Mouse (Mus musculus): Measurements from ENCODE around the gene Casp7.
"Not testable (repeated sequence)": the region's sequence is repeated elsewhere in the genome, so short reads cannot be mapped to it uniquely, and the experiment has no call there.

Casp7 gene

DNA sequence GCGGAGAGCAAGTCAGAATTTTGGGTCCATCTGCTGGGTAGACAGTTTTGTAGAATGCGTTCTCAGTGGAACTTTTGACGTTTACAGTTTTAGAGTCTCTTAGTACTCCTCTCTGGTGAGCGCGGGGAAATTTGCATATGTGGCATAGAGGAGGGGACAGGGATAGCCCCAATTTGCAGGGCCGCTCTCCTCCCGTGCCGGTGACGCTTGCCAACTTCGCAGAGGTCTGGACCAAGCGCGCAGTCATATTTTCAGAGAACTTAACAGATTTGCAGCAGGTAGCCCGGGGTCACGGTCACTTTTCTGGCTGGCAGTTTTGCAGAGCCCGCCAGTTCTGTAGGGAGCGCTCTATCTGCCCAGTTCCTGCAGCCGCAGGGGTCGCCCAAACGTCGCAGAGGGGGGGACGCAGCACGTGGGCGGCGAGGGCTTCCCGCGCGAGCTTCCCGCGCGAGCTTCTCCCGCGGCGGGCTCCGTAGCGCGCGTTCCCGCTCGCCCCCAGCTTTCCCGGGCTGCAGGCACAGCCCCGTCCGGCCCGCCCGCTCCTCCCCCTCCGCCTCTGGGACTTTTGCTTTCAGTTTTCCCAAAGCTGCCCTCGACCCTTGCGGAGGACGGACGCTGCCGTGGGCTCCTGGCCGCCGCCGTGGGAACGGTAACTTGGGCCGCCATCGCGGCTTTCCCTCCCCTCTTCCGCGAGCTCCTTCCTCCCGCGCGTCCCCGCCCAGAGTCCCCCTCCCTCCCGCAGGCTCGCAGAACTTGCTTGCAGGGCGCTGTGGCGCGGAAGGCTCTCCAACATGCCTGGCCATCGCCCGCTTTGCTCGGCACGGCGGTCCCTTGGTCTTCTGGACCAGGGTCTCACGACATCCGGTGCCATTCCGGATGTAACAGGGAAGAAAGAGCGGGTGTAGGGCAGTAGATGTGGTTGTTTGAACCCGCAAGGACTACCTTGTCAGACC is at the start of gene Casp7:
Casp7 (plus strand) TSS at position 461 of the 953 bp plus-strand sequence.
- DNase-seq (ENCODE audit: low spot score in 2 of 2), result peak; percentile 75 to 76

DNA sequence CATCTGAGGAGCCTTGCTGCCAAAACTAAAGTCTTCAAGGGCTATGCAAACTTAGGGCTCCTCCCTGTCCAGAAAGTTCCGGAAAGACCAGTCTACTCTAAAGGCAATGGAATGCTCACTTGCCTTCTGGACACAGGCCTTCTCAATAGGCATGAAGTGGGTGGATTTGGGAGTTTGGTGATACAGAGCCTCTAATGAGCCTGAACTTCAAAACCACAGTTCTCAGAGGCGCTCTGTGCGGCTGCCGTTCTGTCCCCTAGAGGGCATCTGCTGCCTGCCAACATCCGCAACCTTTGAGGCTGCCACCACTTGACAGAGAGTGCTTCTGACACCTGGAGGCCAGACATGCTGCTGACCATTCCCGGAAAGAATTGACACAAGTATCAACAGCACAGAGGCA is 47.6 kb upstream of the Casp7 start:
- DNase-seq (ENCODE audit: low spot score in 2 of 2), result no peak

DNA sequence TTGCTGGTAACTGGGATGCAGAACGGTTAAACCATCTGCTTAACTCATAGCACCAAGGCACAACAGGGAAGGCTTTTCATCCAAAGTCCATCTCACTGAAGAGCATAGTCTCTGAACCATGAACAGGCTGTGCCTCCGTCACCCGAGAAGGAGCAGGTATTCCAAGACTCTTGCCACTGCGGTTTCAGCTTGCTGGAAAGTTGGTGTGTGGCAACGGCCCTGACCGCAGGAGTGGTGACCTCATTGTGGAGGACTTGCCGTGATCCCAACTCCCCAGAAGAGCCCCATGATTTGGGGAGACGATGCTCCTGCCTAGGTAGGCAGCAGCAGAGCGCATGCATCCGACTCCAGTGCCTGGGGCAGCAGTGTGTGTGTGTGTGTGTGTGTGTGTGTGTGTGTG is 43.2 kb upstream of the Casp7 start:
- DNase-seq (ENCODE audit: low spot score in 2 of 2), result no peak

DNA sequence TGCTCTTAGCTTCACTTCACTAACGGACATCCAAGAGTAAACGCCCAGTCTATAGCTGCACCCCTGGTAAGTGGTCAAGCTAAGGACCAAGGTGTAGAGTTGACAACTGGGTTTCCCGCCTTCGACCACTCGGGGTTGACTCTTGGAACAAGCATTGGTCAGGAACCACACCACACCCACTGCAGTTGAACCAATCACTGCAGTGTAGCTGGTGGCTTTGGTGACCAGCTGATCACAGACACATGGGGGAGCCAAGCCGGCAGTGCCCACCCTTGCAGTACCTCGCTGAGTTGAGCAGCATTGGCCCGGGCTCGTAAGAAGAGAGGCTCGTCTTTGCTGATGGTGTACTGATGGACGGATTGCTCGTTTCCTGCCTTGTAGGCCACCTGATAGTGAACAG is 41.7 kb upstream of the Casp7 start:
- no peak for DNase-seq (ENCODE audit: low spot score in 2 of 2)

DNA sequence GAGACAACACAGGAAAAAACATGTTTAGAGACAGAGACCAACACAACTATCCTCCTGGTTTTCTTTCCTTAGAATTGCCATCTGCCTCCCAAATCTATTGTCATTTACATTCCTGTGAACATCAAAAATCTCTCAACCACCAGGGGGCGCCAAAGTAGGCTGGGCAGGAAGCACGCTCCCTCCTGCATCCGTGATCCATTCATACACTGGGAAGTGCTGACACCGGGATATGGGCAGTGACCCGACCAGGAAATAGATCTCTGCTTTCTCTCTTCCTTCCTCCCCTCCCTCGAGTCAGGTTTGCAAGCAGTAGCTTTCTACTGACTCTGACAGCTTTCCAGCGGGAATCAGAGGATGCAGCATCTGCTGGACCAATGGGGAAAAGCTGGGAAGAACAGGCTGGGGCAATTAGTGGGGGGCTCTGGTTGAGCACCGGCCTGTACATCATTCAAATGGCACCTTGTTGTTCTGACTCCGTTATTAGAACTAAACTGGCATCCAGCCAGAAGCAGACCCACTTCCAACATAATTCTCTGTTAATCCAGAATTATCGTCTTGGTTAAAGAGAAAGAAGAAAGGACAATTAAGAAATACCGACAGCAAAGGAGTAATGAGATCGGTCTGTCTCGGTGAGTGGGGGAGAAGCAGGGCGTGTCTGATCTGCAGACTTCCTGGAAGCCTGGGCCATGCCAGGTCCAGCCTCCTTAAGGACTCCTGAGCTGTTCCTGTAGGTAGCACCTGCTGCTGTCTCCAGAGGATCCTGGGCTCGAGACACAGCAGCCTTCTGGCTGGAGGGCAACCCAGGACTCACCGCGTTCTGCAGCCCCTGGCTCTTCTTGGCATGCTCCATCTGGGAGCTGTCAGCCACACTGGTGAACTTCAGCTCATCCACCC is 40.2 kb upstream of the Casp7 start:
- peak; percentile 44 to 58 for DNase-seq (ENCODE audit: low spot score in 2 of 2)

DNA sequence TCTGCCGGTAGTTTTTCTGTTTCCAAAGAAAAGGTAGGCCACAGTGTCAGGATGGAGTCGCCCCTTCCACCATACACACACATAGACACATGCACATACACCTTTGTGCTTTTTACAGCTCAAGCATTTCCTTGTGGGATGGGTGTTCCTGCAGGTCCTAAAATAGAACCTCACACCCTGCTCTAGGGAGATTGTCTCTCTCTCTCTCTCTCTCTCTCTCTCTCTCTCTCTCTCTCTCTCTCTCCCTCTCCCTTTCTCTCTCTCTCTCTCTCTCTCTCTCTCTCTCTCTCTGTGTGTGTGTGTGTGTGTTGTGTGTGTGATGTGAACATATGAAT is 39.6 kb upstream of the Casp7 start:
- not testable (repeated sequence) for DNase-seq (ENCODE audit: low spot score in 2 of 2)

DNA sequence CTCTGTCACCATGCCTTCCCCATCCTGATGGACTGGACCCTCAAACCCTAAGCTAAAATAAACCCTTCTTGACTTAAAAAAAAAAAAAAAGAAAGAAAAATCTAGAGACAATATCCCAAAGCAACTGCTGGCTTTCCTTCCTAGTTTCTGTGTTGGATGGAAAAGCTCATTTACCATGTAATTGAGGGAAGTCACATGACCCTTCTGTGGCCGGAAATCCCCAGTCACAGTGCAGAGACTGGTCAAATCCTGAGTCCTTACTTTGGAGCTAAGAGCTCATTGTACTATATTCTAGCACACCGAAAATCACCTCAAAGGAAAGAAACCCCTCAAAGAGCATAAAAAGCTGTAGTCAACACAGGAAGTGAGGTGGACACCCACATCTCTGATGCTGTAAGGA is 38.0 kb upstream of the Casp7 start:
- no peak for DNase-seq (ENCODE audit: low spot score in 2 of 2)

- DNase-seq (ENCODE audit: low spot score in 2 of 2), result no peak
Measured at GRCm38 (mm10) chr19:56363721-56364460, 33.0 kb upstream of the Casp7 start.

DNA sequence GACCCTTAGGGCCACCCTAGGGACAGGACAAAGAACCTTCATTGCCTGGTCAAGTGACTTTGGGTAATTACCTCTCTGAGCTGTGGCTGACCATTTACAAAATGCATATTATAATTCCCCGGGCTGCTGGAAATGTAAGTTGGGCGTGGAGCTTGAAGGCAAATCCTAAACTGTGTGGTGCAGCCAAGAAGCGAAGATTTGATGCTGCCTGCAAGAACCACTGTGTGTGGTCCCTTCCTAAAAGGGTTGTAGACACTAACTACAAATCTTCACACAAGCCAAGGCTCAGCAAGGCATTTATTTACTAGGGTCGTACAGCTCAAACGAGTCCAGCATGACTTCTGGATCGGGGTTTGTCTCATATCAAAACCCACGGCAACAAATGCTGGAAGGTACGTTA is 32.4 kb upstream of the Casp7 start:
- no peak for DNase-seq (ENCODE audit: low spot score in 2 of 2)

GRCm38 (mm10) chr19:56366168-56366567 is 30.8 kb upstream of the Casp7 start:
- no peak for DNase-seq (ENCODE audit: low spot score in 2 of 2)

DNA sequence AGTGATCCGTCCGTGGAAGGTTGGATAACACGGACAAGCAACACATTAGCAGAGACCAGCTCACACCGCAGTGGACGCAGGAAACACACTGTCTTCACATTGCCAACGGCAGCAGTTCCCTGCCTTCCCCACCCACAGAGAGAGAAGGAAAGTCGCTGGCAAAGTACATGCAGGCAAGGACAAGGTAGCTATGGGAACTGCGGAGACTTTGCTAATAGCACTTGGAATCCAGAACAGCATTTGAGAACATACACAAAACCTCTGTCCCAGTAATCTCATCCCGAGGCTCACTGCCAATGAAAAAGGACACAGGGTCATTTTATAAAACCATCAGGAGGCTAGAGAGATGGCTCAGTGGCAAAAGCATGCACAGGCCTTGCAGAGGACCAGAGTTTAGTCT is 30.3 kb upstream of the Casp7 start:
- DNase-seq (ENCODE audit: low spot score in 2 of 2), result no peak

DNA sequence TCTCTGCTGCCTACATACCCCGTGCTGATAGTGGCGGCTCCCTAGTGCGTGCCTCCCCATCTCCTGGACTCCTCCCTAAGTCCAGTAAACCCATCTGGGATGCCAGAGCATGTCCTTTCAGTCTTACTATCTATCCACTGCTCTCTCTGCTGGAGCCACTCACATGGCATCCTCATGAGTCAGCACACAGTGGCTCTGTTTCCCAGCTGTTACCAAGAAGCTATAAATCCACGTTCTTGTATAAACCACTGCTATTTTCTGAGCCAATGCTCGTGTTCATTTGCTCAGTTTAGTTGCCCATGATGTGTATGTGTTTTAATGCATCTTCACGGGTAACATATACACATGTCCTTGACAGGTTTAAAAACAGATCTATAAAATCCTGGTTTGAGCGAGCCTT is 29.2 kb upstream of the Casp7 start:
- no peak for DNase-seq (ENCODE audit: low spot score in 2 of 2)

- no peak for DNase-seq (ENCODE audit: low spot score in 2 of 2)
Measured at GRCm38 (mm10) chr19:56368912-56369311, 28.0 kb upstream of the Casp7 start.

- DNase-seq (ENCODE audit: low spot score in 2 of 2), result no peak
Measured at GRCm38 (mm10) chr19:56370389-56371150, 26.4 kb upstream of the Casp7 start.

DNA sequence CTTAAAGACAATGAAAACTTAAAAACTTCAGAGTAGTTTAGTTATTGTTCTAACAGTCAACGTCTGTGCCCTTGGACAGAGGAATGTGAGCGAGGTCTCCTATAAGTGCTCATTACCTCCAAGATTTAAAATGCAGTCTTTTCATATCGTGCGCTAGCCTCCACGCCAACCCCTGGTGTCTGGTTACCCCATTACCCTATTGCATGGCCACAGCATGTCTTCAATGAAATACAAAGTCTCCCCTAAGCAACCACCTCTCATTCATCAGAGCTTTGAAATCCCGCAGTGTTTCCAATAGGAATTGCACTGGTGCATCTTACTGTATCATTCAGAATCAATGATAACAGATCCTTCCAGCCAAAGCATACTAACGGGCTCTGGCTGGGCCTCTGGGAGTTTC is 24.7 kb upstream of the Casp7 start:
- DNase-seq (ENCODE audit: low spot score in 2 of 2), result no peak

GRCm38 (mm10) chr19:56373246-56373645 is 23.7 kb upstream of the Casp7 start:
- DNase-seq (ENCODE audit: low spot score in 2 of 2), result no peak

DNA sequence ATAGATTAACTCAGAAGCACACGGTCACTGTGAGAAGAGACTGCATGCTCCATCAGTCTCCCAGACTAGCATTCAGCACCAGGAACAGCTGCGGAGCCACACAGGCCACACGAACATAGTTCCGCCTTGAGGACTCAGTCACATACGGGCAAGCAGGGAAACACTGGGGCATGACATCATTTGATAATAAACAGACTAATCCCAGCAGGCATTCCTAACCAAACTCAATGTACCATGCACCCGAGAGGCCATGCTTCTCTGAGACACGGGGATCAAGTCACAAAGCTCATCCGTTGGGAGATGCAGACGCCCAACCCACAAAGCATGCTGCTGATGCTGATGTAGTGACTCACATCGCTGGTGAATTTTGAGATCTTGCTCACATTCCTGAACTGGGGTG is 22.9 kb upstream of the Casp7 start:
- no peak for DNase-seq (ENCODE audit: low spot score in 2 of 2)

- DNase-seq (ENCODE audit: low spot score in 2 of 2), result no peak
Measured at GRCm38 (mm10) chr19:56378007-56378406, 18.9 kb upstream of the Casp7 start.

GRCm38 (mm10) chr19:56378554-56379172 is 18.3 kb upstream of the Casp7 start:
- peak; percentile 75 to 84 for DNase-seq (ENCODE audit: low spot score in 2 of 2)

- DNase-seq (ENCODE audit: low spot score in 2 of 2), result no peak
Measured at GRCm38 (mm10) chr19:56380341-56380740, 16.6 kb upstream of the Casp7 start.

DNA sequence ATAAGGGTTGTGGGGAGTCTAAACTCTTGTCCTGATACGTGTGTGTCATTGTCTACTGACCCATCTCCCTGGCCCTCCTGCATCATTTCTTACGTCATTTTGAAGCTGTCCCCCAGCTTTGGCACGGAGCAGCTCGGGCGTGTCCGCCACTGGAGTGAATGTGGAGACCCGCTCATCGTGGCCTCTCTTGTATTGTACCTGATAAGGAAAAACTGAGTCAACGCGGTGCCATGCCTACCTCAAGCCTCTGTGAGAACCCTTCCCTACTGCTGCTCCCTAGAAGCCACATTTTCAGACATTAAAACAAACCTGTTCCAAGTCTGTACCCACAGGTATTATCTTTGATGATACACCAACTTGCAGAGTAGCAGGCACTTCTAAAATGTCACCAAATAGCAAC is 15.5 kb upstream of the Casp7 start:
- DNase-seq (ENCODE audit: low spot score in 2 of 2), result no peak

Measured in heart, adult 9 months (tissue).